Mouse (Mus musculus) kidney, embryonic 16.5 days (tissue): ENCODE measurements at regions not wholly inside any gene's neighbourhood (a gene's known extent, or its start where the extent isn't known, plus 50 kb on each side); places are given as distances from the start of the nearest gene placed in this dataset.

Source experiments
- ATAC-seq: fragments of 200-750 bp; cut with Nextera tagmentation; 2 replicates; pipeline ENCODE4 v1.8.0; 2017; ENCODE audit warnings: moderate TSS enrichment; ENCODE audit not compliant: low FRiP score, low TSS enrichment
- H3K27ac ChIP-seq: fragments of 300-500 bp; sonication (generic); 2 replicates; pipeline ENCODE4 v1.5.1; 2014; ENCODE audit warnings: low read length
- H3K27me3 ChIP-seq: fragments of 300-500 bp; sonication (generic); 2 replicates; pipeline ENCODE4 v1.6.1; 2014; ENCODE audit warnings: low read length, control low read depth, mixed read lengths; ENCODE audit not compliant: insufficient read depth
- H3K36me3 ChIP-seq: fragments of 300-500 bp; sonication (generic); 2 replicates; pipeline ENCODE4 v1.6.1; 2014; ENCODE audit warnings: low read length, control low read depth, mixed read lengths; ENCODE audit not compliant: insufficient read depth
- H3K4me1 ChIP-seq: fragments of 300-500 bp; sonication (generic); 2 replicates; pipeline ENCODE4 v1.6.1; 2014; ENCODE audit warnings: low read length, control low read depth, mixed read lengths; ENCODE audit not compliant: insufficient read depth
- H3K4me2 ChIP-seq: fragments of 300-500 bp; sonication (generic); replicated peaks from 2 replicates; pipeline ENCODE4 v1.6.1; 2014; ENCODE audit warnings: low read depth, low read length
- H3K4me3 ChIP-seq: fragments of 300-500 bp; sonication (generic); 2 replicates; pipeline ENCODE4 v1.5.1; 2014; ENCODE audit warnings: mild to moderate bottlenecking, low read length
- H3K9ac ChIP-seq: fragments of 300-500 bp; sonication (generic); replicated peaks from 2 replicates; pipeline ENCODE4 v1.6.1; 2014; ENCODE audit warnings: low read length
- H3K9me3 ChIP-seq: fragments of 300-500 bp; sonication (generic); 2 replicates; pipeline ENCODE4 v1.6.1; 2016; ENCODE audit warnings: low read length, control low read depth
- WGBS: fragments of 180-500 bp; shearing (Covaris S2); extraction: QIAGEN DNeasy Blood & Tissue Kit; methylation state at CpG from one replicate; pipeline ENCODE4 v1.1.7; 2014; 5-methylcytosine and 5-hydroxymethylcytosine counted together

GRCm38 (mm10) chr1:12612102-12612501 is 1198.2 kb downstream of the A830018L16Rik start:
- no peak for ATAC-seq
- no peak overlapping the region for H3K4me2 ChIP-seq
- H3K27me3 ChIP-seq = no peaks in the 10 kb centered on the region
- no peak overlapping the region for H3K27ac ChIP-seq
- H3K4me1 ChIP-seq = no peaks in the 10 kb centered on the region
- no peak overlapping the region for H3K9ac ChIP-seq
- no peaks in the 10 kb centered on the region for H3K36me3 ChIP-seq
- WGBS = 89% methylated on average over 4 of the region's 4 CpGs
- H3K9me3 ChIP-seq = no peaks in the 10 kb centered on the region
- no peak overlapping the region for H3K4me3 ChIP-seq

- Histone ChIP-seq H3K4me3 (no peak overlapping the region), H3K27ac (no peak overlapping the region), H3K9me3 (no peaks in the 10 kb centered on the region), H3K27me3 (no peaks in the 10 kb centered on the region), H3K4me1 (no peaks in the 10 kb centered on the region), H3K9ac (no peak overlapping the region), H3K36me3 (no peaks in the 10 kb centered on the region), H3K4me2 (no peak overlapping the region)
- no peak for ATAC-seq
- WGBS = 67% methylated on average over 3 of the region's 3 CpGs
Observed at GRCm38 (mm10) chr1:12615303-12615702, 1201.4 kb downstream of the A830018L16Rik start.

- WGBS = 82% methylated on average over 10 of the region's 10 CpGs
Observed at GRCm38 (mm10) chr1:12615733-12616481, 1202.0 kb downstream of the A830018L16Rik start.

GRCm38 (mm10) chr1:12619981-12620380 is 1206.1 kb downstream of the A830018L16Rik start:
- H3K27me3 ChIP-seq = no peaks in the 10 kb centered on the region
- H3K4me3 ChIP-seq = no peak overlapping the region
- H3K9me3 ChIP-seq = no peaks in the 10 kb centered on the region
- H3K27ac ChIP-seq = no peak overlapping the region
- no peaks in the 10 kb centered on the region for H3K36me3 ChIP-seq
- no peak overlapping the region for H3K9ac ChIP-seq
- no peaks in the 10 kb centered on the region for H3K4me1 ChIP-seq
- 74% methylated on average over 2 of the region's 2 CpGs for WGBS
- ATAC-seq = no peak
- H3K4me2 ChIP-seq = no peak overlapping the region

More at GRCm38 (mm10) chr1:12615733-12616481, 1202.0 kb downstream of the A830018L16Rik start:
- no peaks in the 10 kb centered on the region for H3K9me3 ChIP-seq
- no peak overlapping the region for H3K4me2 ChIP-seq
- ATAC-seq = no peak
- H3K27me3 ChIP-seq = no peaks in the 10 kb centered on the region
- no peaks in the 10 kb centered on the region for H3K36me3 ChIP-seq
- no peak overlapping the region for H3K9ac ChIP-seq
- no peak overlapping the region for H3K27ac ChIP-seq
- no peak overlapping the region for H3K4me3 ChIP-seq
- no peaks in the 10 kb centered on the region for H3K4me1 ChIP-seq

- H3K36me3 ChIP-seq = no peaks in the 10 kb centered on the region
- ATAC-seq = no peak
- no peak overlapping the region for H3K9ac ChIP-seq
- no peaks in the 10 kb centered on the region for H3K9me3 ChIP-seq
- H3K4me3 ChIP-seq = no peak overlapping the region
- 81% methylated on average over 6 of the region's 6 CpGs for WGBS
- no peaks in the 10 kb centered on the region for H3K27me3 ChIP-seq
- no peaks in the 10 kb centered on the region for H3K4me1 ChIP-seq
- H3K4me2 ChIP-seq = no peak overlapping the region
- H3K27ac ChIP-seq = no peak overlapping the region
Observed at GRCm38 (mm10) chr1:12620825-12621224, 1206.9 kb downstream of the A830018L16Rik start.

GRCm38 (mm10) chr1:12623158-12623557 is 1209.3 kb downstream of the A830018L16Rik start:
- Histone ChIP-seq H3K36me3 (no peaks in the 10 kb centered on the region), H3K4me3 (no peak overlapping the region), H3K4me2 (no peak overlapping the region), H3K9ac (no peak overlapping the region), H3K27ac (no peak overlapping the region), H3K4me1 (no peaks in the 10 kb centered on the region), H3K9me3 (no peaks in the 10 kb centered on the region), H3K27me3 (no peaks in the 10 kb centered on the region)
- no peak for ATAC-seq
- WGBS = 90% methylated on average over 4 of the region's 4 CpGs

- no peak overlapping the region for H3K4me2 ChIP-seq
- H3K4me3 ChIP-seq = no peak overlapping the region
- H3K9ac ChIP-seq = no peak overlapping the region
- no peaks in the 10 kb centered on the region for H3K9me3 ChIP-seq
- H3K27me3 ChIP-seq = no peaks in the 10 kb centered on the region
- no peaks in the 10 kb centered on the region for H3K36me3 ChIP-seq
- no peak overlapping the region for H3K27ac ChIP-seq
- WGBS = 82% methylated on average over 3 of the region's 3 CpGs
- no peak for ATAC-seq
- H3K4me1 ChIP-seq = no peaks in the 10 kb centered on the region
Observed at GRCm38 (mm10) chr1:12633049-12633448, 1219.1 kb downstream of the A830018L16Rik start.

GRCm38 (mm10) chr1:12636326-12637147 is 1222.6 kb downstream of the A830018L16Rik start:
- Histone ChIP-seq H3K36me3 (no peaks in the 10 kb centered on the region), H3K4me1 (no peaks in the 10 kb centered on the region), H3K9me3 (no peaks in the 10 kb centered on the region), H3K9ac (no peak overlapping the region), H3K27me3 (no peaks in the 10 kb centered on the region), H3K27ac (no peak overlapping the region), H3K4me2 (no peak overlapping the region), H3K4me3 (no peak overlapping the region)
- no peak for ATAC-seq
- 53% methylated on average over 9 of the region's 9 CpGs for WGBS

GRCm38 (mm10) chr1:12640983-12641382 is 1227.1 kb downstream of the A830018L16Rik start:
- no peaks in the 10 kb centered on the region for H3K36me3 ChIP-seq
- no peak overlapping the region for H3K4me3 ChIP-seq
- H3K9ac ChIP-seq = no peak overlapping the region
- H3K27ac ChIP-seq = no peak overlapping the region
- H3K27me3 ChIP-seq = no peaks in the 10 kb centered on the region
- WGBS = 55% methylated on average over 4 of the region's 4 CpGs
- H3K9me3 ChIP-seq = no peaks in the 10 kb centered on the region
- no peak overlapping the region for H3K4me2 ChIP-seq
- no peak for ATAC-seq
- H3K4me1 ChIP-seq = no peaks in the 10 kb centered on the region
